Mouse (Mus musculus) myocyte (in vitro differentiated cells): ENCODE results near the gene 4932414N04Rik.

ENCODE experiments used
- CEBPB ChIP-seq: IDR thresholded peaks from 2 replicates; pipeline ENCODE4 v1.6.1; 2011; ENCODE audit warnings: mild to moderate bottlenecking, moderate library complexity; ENCODE audit not compliant: poor library complexity, insufficient read depth, severe bottlenecking
- E2F4 ChIP-seq: IDR thresholded peaks from one replicate; pipeline ENCODE4 v1.6.1; 2011; ENCODE audit warnings: mild to moderate bottlenecking, control low read depth, moderate library complexity; ENCODE audit not compliant: insufficient read depth
- MAX ChIP-seq: IDR thresholded peaks from one replicate; pipeline ENCODE4 v1.6.1; 2011; ENCODE audit warnings: low read depth, mild to moderate bottlenecking, control low read depth
- MYOD1 ChIP-seq, 3 experiments: IDR thresholded peaks; one replicate each; pipeline ENCODE4 v1.6.1; 2011; ENCODE audit warnings: control low read depth in 2 of 3, low read depth in 2 of 3, mild to moderate bottlenecking in 2 of 3, moderate library complexity in 1 of 3; ENCODE audit not compliant: insufficient read length in 2 of 3, control insufficient read depth in 1 of 3
- POLR2A ChIP-seq: IDR thresholded peaks from one replicate; pipeline ENCODE4 v1.6.1; 2011; ENCODE audit warnings: low read depth, mild to moderate bottlenecking, control low read depth, moderate library complexity; ENCODE audit not compliant: insufficient read length
- POLR2AphosphoS2 ChIP-seq: IDR thresholded peaks from one replicate; pipeline ENCODE4 v1.6.1; 2011; ENCODE audit warnings: low read depth, control low read depth; ENCODE audit not compliant: insufficient read length
- REST ChIP-seq: IDR thresholded peaks from one replicate; pipeline ENCODE4 v1.6.1; 2011; ENCODE audit warnings: mild to moderate bottlenecking, control low read depth, moderate library complexity; ENCODE audit not compliant: insufficient read depth, insufficient read length
- TCF12 ChIP-seq: IDR thresholded peaks from one replicate; pipeline ENCODE4 v1.6.1; 2011; ENCODE audit warnings: mild to moderate bottlenecking, control low read depth; ENCODE audit not compliant: poor library complexity, insufficient read depth, severe bottlenecking
- TCF3 ChIP-seq: IDR thresholded peaks from one replicate; pipeline ENCODE4 v1.6.1; 2011; ENCODE audit warnings: low read depth, control low read depth; ENCODE audit not compliant: insufficient read length

DNA sequence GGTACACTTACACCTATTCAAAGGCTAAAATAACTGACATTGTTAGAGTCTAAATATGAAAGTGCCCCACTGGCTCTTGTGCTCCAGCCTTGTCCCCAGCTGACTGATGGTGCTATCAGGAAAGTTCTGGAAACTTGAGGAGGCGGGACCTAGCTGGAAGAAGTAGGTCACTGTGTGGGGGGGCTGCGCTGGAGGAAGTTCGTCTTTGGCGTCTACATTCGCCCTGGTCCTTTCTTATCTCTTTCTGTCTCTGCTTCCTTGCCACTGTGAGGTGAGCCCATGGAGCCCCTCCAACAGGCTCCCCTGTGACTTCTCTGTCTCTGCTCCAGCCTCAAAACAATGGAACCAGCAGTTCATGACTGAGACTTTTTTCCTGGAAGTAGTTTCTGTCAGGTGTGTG, 136.0 kb downstream of the 4932414N04Rik start:
- TF ChIP-seq POLR2A (no peak), POLR2AphosphoS2 (no peak), MAX (no peak), CEBPB (no peak), MYOD1 (IDR thresholded peaks at IDR 0.05; ENCODE audit: control insufficient read depth in 1 of 3, insufficient read length in 2 of 3, low read depth in 2 of 3) (no peak), TCF3 (no peak), E2F4 (no peak), REST (no peak), TCF12 (no peak)
